Mouse (Mus musculus) left cerebral cortex, postnatal 4 days (tissue): ENCODE data around the gene Intu. TPM values are rescaled to one million over a fixed set of nuclear protein-coding genes. Genes with fewer than 3 reads are reported as not detected.

Source experiments
- DNase-seq: peaks from one replicate; pipeline ENCODE4 v3.0.0-alpha.2; 2022
- intact Hi-C: fragments of 180-260 bp; cut with DNase I; formaldehyde crosslinking; loops from one replicate; pipeline ENCODE4 v1.15.1; 2025
- microRNA-seq: library from miRNA; unstranded; fragments of <30 nt; microRNA quantifications from one replicate; pipeline ENCODE4 v1.2.0, GENCODE M21; 2022
- total RNA-seq, 2 experiments: library from RNA; stranded (reverse); gene quantifications; 2 replicates each; pipeline ENCODE4 v1.2.3; 2021

The Intu gene
- total RNA-seq, 2 experiments from 2014 or later, result 5.5 to 8.0 TPM

- intact Hi-C loops, result loop anchor here (5.0 kb wide), 1 partner anchor 219 kb away; no protein-coding TSS in a partner anchor
- DNase-seq, result peak; percentile 53
These were observed 214.8 kb downstream of the Intu start for GRCm38 (mm10) chr3:40745661-40746547.

Small RNA genes within 50 kb of the gene (microRNA-seq; reads per million reads assigned to microRNA genes)
- gene Gm23810, result not detected

Other genes with a start within 250 kb of the Intu start
- gene Slc25a31, start 177.6 kb downstream of the Intu start, total RNA-seq, result under 1 TPM; 0.22 to 0.24 TPM
- gene Hspa4l, start 213.2 kb downstream of the Intu start, total RNA-seq, result 10 to 100 TPM; 55.6 to 55.8 TPM